Mouse (Mus musculus): ENCODE data around the gene Tmem8b.

Tmem8b gene

GRCm38 (mm10) chr4:43711821-43712220 is 43.0 kb downstream of the Tmem8b start:
- peak; percentile 44 for DNase-seq (ENCODE audit: extremely low read depth, insufficient read length, low spot score)

- no peak for DNase-seq (ENCODE audit: extremely low read depth, insufficient read length, low spot score)
Observed at GRCm38 (mm10) chr4:43713652-43714219, 45.0 kb downstream of the Tmem8b start.

- no peak for DNase-seq (ENCODE audit: extremely low read depth, insufficient read length, low spot score)
Observed at GRCm38 (mm10) chr4:43720491-43721228, 51.9 kb downstream of the Tmem8b start.

- no peak for DNase-seq (ENCODE audit: extremely low read depth, insufficient read length, low spot score)
Observed at GRCm38 (mm10) chr4:43722191-43722590, 53.4 kb downstream of the Tmem8b start.

- no peak for DNase-seq (ENCODE audit: extremely low read depth, insufficient read length, low spot score)
Observed at GRCm38 (mm10) chr4:43724764-43725163, 56.0 kb downstream of the Tmem8b start.

GRCm38 (mm10) chr4:43726228-43726993 is 57.6 kb downstream of the Tmem8b start:
- DNase-seq (ENCODE audit: extremely low read depth, insufficient read length, low spot score): no peak

GRCm38 (mm10) chr4:43726995-43727394 is 58.2 kb downstream of the Tmem8b start, which contains the start of gene Hrct1:
Gene Hrct1, plus strand, starts transcription at chr4:43727188.
- peak; percentile 79 for DNase-seq (ENCODE audit: extremely low read depth, insufficient read length, low spot score)

- no peak for DNase-seq (ENCODE audit: extremely low read depth, insufficient read length, low spot score)
Observed at GRCm38 (mm10) chr4:43727718-43728575, 59.2 kb downstream of the Tmem8b start.

GRCm38 (mm10) chr4:43728576-43728954 is 59.8 kb downstream of the Tmem8b start:
- peak; percentile 79 for DNase-seq (ENCODE audit: extremely low read depth, insufficient read length, low spot score)

- no peak for DNase-seq (ENCODE audit: extremely low read depth, insufficient read length, low spot score)
Observed at GRCm38 (mm10) chr4:43729126-43729525, 60.4 kb downstream of the Tmem8b start.

- DNase-seq (ENCODE audit: extremely low read depth, insufficient read length, low spot score): no peak
Observed at GRCm38 (mm10) chr4:43729794-43730550, 61.2 kb downstream of the Tmem8b start, which contains the start of gene Spaar. Gene Spaar, plus strand, starts transcription at chr4:43730034.

GRCm38 (mm10) chr4:43730750-43731297 is 62.1 kb downstream of the Tmem8b start:
- no peak for DNase-seq (ENCODE audit: extremely low read depth, insufficient read length, low spot score)

GRCm38 (mm10) chr4:43732171-43732570 is 63.4 kb downstream of the Tmem8b start:
- no peak for DNase-seq (ENCODE audit: extremely low read depth, insufficient read length, low spot score)

- DNase-seq (ENCODE audit: extremely low read depth, insufficient read length, low spot score): no peak
Observed at GRCm38 (mm10) chr4:43733186-43733585, 64.4 kb downstream of the Tmem8b start.

GRCm38 (mm10) chr4:43737144-43737543 is 68.4 kb downstream of the Tmem8b start:
- DNase-seq (ENCODE audit: extremely low read depth, insufficient read length, low spot score): no peak

GRCm38 (mm10) chr4:43738989-43739674 is 70.4 kb downstream of the Tmem8b start:
- DNase-seq (ENCODE audit: extremely low read depth, insufficient read length, low spot score): no peak

- no peak for DNase-seq (ENCODE audit: extremely low read depth, insufficient read length, low spot score)
Observed at GRCm38 (mm10) chr4:43741526-43741925, 72.8 kb downstream of the Tmem8b start.
